Mouse (Mus musculus): ENCODE results near the gene Arrdc2. TPM values are rescaled to one million over a fixed set of nuclear protein-coding genes. Genes with fewer than 3 reads are reported as not detected.
A peak's percentile ranks its signal among the peaks of the same experiment; 100 is the strongest.

Gene Arrdc2
- 10 to 100 TPM; 14.6 to 15.7 TPM for total RNA-seq (2021)
- long read RNA-seq, experiment 1, transcript Arrdc2-201 (8 exons, 2,355 nt) = major isoform, 15 of 28 reads
- long read RNA-seq, experiment 1, partial matches to known transcripts = 6 of 28 reads
- long read RNA-seq, experiment 1, other reads (novel, unspliced or antisense) = 6 of 28 reads
- long read RNA-seq, experiment 2, transcript Arrdc2-207 (1 exons, 1,459 nt) = minor isoform, 5 of 47 reads
- long read RNA-seq, experiment 2, transcript Arrdc2-201 (8 exons, 2,355 nt) = major isoform, 23 of 47 reads
- long read RNA-seq, experiment 2, partial matches to known transcripts = 9 of 47 reads
- long read RNA-seq, experiment 2, other reads (novel, unspliced or antisense) = 9 of 47 reads

DNA sequence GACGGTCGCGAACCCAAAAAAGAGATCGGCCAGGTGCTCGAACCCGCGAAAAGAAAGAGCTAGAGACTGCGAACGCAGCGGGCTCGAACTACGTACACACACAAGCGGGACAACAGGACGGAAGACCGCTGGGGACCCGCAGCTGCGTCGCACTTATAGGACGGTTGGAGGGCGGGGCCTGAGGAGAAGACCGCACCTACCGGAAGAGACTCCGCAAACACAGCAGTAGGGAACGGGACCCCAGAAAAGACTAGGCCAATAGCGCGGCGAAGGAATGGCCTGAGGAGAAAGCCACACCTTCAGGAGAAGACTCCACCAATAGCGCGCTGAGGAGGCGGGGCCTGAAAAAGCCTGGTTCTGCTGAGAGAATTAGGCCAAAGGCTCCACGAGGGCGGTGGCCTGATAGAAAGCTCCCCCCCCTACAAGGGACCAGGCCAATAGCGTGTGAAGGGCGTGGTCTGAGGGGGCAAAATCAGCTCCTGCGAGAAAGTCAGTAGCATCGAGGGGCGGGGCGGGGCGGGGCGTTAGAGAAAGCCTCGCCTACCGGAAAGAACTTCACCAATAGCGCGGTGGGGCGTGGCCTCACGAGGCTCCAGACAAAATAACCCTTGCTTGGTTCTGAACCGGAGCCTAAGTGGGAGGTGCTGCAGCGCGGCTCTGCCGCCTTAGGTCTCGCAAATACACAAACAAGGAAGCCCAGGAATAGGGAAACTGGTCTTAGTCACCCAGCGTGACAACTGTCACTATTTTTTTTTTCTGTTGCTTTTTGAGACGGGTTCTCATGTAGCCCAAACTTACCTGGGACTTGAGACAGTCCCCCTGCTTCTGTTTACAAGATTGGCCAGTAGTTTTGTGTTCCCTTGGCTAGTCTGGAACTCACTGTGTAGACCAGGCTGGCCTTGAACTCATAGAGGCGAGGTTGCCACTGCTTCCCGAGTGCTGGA lies at the start of gene Arrdc2:
Gene Arrdc2, minus strand, starts transcription at position 313 of the 944 bp plus-strand sequence.
- DNase-seq (ENCODE audit: low spot score in 2 of 2) = peak; percentile 80 to 98

DNA sequence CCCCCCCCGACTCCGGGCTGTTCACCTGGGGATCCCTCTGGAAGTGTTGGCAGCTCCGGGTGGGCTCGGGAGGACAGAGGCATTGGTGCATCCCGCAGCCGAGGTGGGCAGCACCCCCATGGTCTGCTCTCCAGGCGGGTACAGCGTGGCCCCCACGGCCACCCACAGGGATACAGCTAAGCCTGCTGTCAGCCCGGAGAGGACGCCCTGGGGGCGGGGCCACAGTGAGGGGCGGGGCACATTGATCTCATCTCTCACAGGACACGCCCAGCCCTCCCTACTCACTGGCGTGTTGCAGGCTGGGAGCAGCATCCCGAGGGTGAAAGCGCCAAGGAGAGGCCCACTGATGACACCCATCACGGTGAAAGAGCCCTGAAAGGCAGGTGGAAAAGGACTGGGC lies 48.1 kb upstream of the Arrdc2 start:
- no peak for DNase-seq (ENCODE audit: low spot score in 2 of 2)

DNA sequence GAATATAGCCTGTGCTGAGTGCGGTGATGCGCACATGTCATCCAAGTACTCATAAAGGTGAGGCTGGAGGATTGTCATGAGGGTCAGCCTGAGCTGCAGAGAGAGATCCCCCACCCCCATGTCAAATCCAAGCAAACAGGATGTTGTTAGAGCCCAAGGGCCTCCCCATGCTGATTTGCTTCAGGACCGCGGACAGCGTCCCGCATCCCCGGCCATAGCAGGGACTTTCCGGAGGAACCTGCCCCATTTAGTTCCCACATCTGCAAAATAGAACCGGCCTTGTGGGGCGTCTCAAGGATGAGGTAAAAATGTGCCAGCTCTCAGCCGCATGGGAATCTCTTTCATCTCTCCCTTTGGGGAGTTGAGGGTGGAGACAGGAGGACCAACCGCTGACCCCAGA lies 46.1 kb upstream of the Arrdc2 start:
- no peak for DNase-seq (ENCODE audit: low spot score in 2 of 2)

DNA sequence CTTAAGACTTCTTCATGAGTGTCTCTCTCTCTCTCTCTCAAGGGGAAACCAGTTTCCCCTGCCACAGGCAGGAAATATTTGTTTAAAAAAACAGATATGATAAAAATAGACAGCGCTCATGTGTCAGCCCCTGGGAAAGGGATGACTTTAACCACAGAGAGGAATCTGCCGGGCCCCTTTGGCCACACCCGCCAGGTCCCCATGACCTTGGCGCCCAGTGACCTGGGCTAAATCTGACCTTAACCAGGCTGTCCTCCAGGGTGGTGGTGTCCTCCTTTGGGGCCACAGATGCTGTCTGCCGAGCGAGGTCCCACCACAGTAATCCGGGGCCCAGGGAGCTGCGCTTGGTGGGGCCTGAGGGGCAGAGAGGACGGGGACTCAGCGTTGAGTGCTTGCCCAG lies 45.2 kb upstream of the Arrdc2 start:
- no peak for DNase-seq (ENCODE audit: low spot score in 2 of 2)

DNA sequence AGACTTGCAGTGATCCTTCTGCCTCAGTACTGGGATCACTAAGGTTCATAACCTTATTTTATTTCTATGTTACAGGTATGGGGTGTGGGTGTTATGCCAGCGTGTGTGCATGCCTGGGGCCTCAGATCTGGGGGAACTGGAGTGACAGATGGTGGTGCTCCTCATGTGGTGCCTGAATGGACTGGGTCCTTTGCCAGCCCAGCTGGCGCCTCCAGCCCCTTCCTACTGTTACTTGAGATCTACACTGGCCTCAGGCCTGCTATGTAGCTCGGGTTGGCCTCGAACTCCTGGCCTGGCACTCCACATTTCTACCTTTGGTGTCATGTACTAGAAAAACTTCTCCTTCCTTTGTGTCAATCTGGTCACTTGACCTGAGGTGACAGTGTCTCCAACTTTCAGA lies 44.7 kb upstream of the Arrdc2 start:
- no peak for DNase-seq (ENCODE audit: low spot score in 2 of 2)

DNA sequence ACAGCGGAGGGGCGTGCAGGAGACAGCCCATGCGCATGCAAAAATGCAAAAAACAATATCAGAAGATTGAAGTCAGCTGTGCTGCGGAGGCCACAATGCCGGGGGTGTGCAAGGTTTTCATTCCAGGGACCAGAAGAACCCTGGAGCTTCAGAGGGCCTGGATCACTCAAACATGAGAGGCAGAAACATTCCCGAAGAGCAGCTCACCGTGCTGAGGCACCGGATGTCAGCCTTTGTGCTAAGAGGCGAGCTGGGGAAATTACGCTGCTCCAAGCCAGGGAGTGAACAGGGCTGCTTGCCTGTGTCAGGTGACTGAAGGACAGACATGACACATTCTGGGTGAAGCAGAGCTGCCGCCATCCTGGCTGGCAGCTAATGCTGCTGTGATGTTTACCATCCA lies 41.0 kb upstream of the Arrdc2 start:
- no peak for DNase-seq (ENCODE audit: low spot score in 2 of 2)

DNA sequence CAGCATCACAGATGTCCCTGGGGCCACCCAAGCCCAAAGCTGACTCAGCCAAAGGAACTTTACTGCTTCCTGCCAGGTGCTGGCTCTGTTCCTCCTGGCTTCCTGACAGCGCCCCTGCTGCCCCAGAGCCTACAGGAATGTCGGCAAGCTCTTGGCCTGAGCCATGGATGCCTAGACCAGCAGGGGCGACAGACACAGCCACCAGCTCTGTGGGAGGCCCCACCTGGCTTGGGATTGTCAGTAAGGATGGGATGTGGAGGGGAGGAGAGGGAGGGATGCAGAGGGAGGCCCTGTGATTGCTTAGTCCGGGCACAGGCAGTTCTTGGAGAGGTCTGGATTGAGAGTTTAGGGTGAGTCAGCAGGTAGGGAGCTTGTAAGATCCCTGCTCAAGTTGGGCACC lies 40.6 kb upstream of the Arrdc2 start:
- DNase-seq (ENCODE audit: low spot score in 2 of 2) = no peak

DNA sequence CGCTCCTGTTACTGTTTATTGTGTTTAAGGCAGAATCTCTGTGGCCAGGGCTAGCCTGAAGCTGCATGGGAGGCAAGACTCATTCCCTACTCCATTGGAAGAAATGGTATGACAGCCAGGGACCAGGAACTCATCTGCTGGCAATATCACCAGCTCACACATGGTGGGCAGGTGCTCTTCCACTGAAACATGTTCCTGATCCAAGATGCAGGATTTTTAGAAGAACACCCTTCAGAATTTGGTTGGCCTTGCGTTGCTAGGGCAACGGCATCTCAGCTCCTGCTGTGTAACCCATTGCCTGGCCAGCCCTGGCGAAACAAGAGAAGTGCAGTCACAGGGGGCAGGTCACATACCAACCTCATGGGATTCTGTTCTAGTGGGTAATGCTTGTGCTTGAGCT lies 40.0 kb upstream of the Arrdc2 start:
- no peak for DNase-seq (ENCODE audit: low spot score in 2 of 2)

DNA sequence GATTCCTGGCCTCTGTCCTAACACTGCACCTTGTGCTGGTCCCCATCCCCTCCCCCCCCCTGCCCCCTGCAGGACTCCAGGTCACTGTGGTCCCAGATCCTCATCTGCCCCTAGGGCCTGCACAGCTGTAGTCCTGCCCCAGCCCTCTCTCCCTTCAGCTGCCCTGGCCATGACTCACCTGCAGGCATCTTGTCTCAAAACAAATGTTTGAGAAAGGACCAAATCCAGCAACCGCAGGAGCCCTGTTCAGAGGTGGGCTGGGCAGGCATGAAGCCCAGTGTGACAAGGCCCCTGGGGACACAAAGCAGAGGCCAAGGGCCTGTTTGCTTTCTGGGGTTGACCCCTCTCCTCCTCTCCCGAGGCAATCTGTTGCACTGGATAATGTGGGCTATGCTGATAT lies 38.7 kb upstream of the Arrdc2 start:
- DNase-seq (ENCODE audit: low spot score in 2 of 2) = no peak

DNA sequence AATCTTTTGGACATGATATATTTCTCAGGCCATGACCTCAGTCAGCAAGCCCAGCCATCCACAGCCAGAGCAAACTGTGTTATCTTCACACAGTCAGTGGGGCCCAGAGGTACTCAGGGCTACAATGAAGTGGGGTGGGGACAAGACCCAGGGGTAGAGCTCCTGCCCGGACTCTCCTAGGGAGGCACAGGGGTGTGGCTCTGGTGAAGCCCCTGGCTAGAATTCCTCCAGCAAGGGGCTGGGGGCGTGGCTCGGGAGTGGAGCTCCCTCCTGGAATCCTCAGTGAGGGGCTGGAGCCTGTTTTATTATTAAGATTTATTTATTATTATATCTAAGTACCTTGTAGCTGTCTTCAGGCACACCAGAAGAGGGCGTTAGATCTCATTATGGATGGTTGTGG lies 36.9 kb upstream of the Arrdc2 start:
- DNase-seq (ENCODE audit: low spot score in 2 of 2) = no peak

DNA sequence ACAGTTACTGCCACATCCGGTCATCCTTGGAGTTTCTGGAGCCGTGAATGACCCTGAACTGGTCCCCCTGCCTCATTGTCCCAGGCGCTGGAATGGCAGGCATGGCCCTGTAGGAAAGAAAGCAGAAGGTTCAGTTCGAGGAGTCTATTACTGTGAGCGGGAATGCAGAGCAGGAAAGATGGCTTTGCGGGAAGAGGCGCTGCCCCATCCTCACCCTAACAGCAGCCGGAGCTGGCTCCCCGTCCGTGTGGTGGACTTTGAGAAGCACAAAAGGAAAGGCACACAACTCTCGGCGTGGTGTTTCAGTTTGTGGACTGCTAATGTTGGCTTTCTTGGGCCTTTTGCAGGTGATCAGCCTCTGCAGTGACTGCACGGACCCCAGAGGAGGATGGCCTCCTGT lies 34.9 kb upstream of the Arrdc2 start:
- no peak for DNase-seq (ENCODE audit: low spot score in 2 of 2)

DNA sequence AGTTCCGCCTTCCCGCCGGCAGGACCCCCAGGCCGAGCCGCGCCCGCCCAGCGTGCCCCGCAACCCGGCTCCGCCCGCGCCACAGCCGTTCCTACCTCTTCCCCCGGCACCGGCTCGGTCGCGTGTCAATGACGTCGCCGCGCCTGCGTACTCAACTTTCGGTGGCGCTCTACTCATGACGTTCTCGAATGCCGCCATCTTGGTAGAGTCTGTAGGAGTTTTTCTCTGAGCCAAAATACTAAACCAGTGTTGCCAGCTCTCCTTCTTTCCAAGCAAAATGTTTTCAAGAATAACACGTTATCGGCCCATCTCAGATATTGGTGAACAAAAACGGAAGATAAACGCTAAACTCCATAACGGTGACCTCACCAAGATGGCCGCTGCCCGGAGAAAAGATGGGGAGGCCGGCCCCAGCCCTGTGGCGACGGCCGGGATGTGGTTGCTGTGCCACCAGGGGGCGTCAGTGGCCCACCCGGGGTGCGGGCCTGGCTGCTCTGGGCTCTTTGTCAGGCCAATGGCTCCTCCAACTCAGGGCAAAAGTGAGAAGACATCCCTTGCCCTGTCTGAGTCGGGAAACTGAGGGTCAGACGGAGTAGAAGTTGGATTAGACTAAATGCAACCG lies 34.0 kb upstream of the Arrdc2 start, which contains the start of gene Ccdc124:
Gene Ccdc124, minus strand, starts transcription at position 572 of the 622 bp plus-strand sequence.
- DNase-seq (ENCODE audit: low spot score in 2 of 2) = peak; percentile 92 to 97

DNA sequence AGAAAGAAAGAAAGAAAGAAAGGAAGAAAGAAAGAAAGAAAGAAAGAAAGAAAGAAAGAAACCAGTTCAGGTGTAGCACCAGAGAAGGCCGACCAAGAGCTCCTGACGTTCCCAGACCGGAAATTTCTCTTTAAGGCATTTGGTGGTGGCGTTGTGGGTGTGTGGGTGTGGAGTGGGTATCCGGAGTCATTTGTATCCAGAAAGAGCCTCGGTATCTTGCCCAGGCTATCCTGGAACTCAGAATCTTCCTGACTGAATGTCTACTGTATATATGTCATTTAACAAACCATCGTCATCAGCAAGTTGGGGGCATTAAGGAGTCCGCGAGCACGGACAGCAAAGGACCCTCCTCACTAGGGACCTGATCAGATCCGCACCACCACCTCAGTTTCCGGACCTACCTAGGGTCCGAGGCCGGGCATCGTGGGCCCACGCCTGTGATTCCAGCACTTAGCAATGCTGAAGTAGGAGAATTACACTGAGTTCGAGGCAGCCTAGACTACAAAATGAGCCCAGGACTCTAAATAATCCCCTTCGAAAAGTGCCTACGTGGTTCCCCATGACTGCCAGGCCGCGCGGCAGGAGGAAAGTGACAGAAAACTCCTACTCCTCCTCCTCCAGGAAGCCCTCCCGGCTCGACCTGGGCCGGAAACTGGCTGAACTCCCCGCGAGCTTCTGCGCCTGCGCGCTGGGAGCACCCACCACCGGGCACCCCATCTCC lies 33.3 kb upstream of the Arrdc2 start:
- no peak for DNase-seq (ENCODE audit: low spot score in 2 of 2)

DNA sequence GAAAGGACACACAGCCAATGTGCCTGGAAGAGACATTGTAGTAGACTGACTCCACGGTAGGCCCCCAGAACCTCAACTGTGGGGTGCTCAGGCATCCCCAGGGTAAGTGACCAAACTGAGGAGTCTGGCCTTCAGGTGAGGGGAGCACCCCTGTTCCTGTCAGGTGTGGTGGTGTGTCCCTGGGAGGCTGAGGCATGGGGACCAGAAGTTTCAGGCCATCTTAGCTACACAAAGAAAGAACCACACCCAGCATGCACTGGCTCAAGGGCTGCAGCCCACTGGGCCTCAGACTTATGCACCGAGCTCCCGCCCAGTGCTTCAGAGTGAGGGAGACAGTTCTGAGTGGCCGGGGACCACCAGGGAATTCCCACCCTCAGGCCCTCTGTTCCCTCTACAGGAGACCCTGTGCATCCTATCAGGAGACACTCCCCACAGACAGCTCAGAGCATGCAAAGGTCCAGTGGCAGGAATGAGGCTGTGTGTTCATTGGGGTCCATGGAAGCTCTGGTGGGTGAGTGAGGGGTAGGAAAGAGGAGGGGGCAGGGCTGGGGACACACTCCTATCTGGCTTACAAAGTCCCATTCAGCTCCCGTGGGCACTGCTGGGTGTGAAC lies 31.8 kb upstream of the Arrdc2 start:
- DNase-seq (ENCODE audit: low spot score in 2 of 2) = no peak

DNA sequence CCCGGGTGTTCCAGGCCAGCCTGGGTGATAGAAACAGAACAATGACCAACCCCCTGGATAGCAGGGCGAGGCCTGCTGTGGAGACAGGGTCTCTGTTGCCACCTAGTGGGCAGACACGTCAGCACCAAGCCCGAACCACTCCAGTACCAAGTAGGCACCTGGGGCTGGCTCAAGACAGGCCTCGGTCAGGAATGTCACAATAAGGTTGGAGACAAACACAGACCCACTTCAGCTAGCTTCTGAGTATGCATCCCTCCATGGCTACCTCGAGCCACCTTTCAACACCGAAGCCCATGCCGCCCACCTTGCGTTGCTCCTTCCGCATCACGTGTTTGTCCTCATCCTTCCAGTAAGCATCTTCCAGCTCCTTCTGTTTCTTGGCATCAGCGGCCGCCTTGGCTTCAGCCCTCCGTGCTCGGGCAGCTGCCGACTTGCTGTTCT lies 30.1 kb upstream of the Arrdc2 start:
- peak in 1 of 2 experiments; percentile 54 for DNase-seq (ENCODE audit: low spot score in 2 of 2)

DNA sequence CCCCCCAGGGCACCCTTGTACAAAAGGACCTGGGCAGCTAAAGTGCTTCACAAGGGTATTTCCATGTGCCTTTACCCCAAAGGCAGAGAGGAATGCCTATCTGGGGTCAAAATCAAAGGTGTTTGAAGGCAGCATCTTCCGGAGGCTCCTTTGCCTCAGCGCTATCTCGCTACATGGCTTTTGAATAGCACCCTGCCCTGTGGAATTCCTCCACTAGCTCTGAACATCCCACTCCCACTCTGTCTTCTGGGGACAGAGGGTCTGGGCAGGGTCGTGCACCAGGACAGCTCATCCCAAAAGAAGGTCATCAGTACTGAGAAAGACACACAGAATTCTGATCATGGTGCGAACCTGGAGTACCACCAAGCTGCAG lies 29.7 kb upstream of the Arrdc2 start:
- no peak for DNase-seq (ENCODE audit: low spot score in 2 of 2)

DNA sequence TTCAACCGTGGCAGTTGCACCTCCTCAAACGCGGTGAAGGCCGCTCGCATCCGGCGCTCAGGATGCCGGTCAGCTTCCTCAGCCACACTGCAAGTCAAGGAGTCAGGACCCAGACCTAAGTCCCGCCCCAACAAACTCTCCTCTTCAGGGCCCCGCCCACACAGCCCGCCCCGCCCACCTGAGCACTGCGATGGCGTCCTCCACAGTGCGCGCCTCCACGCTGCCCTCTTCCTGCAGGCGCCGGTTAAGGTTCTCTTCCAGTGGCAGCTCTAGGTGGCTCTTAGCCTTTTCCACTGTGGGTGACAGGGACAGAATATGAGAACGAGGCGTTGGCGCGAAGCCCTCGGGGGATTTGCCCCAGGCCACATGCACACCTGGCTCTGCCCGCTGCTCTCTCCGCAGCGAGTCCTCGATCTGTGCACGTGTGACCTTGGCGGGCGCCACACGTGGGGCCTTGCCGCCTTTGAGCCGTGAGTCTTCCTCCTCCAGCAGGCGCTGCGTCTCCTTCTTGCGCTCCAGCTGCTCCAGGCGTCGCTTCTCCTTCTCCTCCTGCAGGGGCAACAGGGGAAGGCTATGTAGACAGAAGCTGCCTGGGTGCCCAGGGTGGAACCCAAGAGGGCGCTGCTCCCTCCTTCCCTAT lies 29.2 kb upstream of the Arrdc2 start:
- no peak for DNase-seq (ENCODE audit: low spot score in 2 of 2)

DNA sequence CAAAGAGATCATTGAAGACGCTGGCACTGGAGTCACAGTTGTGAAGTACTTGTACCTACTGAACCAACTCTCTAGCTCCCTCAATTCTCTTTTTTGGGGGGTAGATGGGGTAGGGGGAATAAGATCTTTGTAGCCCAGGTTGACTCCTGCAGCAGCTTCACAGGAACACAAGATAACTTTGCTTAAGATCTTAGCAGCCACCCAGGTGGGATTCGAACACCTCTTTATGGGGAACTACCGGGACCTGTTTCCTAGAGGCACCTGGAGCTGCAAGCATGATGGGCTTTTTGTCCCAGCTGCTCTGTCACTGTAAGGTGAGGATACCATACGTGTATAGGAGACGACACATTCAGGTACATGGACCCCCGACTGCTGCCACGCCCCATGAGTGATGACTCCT lies 27.0 kb upstream of the Arrdc2 start:
- DNase-seq (ENCODE audit: low spot score in 2 of 2) = no peak

DNA sequence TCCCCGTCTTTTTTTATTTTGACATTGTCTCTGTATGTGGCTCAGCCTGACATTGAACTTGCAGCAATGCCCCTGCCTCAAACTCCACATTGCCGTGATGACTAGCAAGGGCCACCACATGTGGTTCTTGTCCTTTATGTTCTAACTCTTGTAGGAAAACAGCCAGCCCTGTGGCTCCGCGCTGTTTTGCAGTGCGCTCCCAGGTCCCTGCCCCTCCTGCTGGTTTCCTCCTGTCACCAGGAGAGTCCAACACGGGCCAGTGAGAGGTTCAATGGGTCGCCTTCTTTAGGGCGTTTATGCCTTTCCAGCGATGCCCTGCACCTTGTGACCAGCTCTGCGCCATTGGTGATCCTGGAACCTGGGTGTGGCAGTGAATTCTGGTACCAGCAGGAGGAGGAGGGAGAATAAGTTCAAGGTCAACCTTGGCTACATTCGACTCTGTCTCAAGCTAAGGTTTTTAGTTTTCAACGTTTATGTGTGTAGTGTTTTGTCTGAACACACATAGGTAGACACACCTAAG lies 26.5 kb upstream of the Arrdc2 start:
- DNase-seq (ENCODE audit: low spot score in 2 of 2) = no peak

Data from adrenal gland, postnatal 4 days (tissue).